Mouse (Mus musculus) myocyte (in vitro differentiated cells): ENCODE measurements around the gene Hsd11b1.

ENCODE experiments used
- POLR2A ChIP-seq: IDR thresholded peaks from one replicate; pipeline ENCODE4 v1.6.1; 2011; ENCODE audit warnings: low read depth, mild to moderate bottlenecking, control low read depth, moderate library complexity; ENCODE audit not compliant: insufficient read length
- SRF ChIP-seq: IDR thresholded peaks from one replicate; pipeline ENCODE4 v1.6.1; 2011; ENCODE audit warnings: low read depth; ENCODE audit not compliant: control insufficient read depth, insufficient read length
- TCF3 ChIP-seq: IDR thresholded peaks from one replicate; pipeline ENCODE4 v1.6.1; 2011; ENCODE audit warnings: low read depth, control low read depth; ENCODE audit not compliant: insufficient read length

- no peak for TF ChIP-seq TCF3
- TF ChIP-seq POLR2A, result no peak
- no peak for TF ChIP-seq SRF
Measured at GRCm38 (mm10) chr1:193301216-193302092, 37.6 kb upstream of the Hsd11b1 start.
